Mouse (Mus musculus) MEL (cell line): ENCODE data around the gene St7l.
A peak's percentile ranks its signal among the peaks of the same experiment; 100 is the strongest.

Experiments
- CHD2 ChIP-seq: IDR thresholded peaks from 2 replicates; pipeline ENCODE4 v1.6.1; 2011; ENCODE audit warnings: low read length, improper control_type of control experiment
- CTCF ChIP-seq, 3 experiments: IDR thresholded peaks in 2 of 3; conservative IDR thresholded peaks in 1 of 3; 2 replicates each; pipeline ENCODE4 v1.5.1; 2011 to 2012; ENCODE audit warnings: low read length in 3 of 3, low read depth in 2 of 3, mild to moderate bottlenecking in 2 of 3, improper control_type of control experiment in 1 of 3, inconsistent platforms in 1 of 3, mixed read lengths in 1 of 3, moderate library complexity in 1 of 3; ENCODE audit not compliant: control insufficient read depth in 1 of 3, insufficient read depth in 1 of 3, poor library complexity in 1 of 3, severe bottlenecking in 1 of 3
- EP300 ChIP-seq, 2 experiments: IDR thresholded peaks; 2 replicates each; pipeline ENCODE4 v1.6.1; 2011; ENCODE audit warnings: improper control_type of control experiment in 2 of 2, low read length in 2 of 2, low read depth in 1 of 2, mild to moderate bottlenecking in 1 of 2
- HCFC1 ChIP-seq: IDR thresholded peaks from 2 replicates; pipeline ENCODE4 v1.6.1; 2012; ENCODE audit warnings: low read depth, mild to moderate bottlenecking, inconsistent platforms, low read length, improper control_type of control experiment, moderate library complexity
- POLR2A ChIP-seq, 2 experiments: IDR thresholded peaks; 2 replicates each; pipeline ENCODE4 v1.6.1; 2011 to 2012; ENCODE audit warnings: low read length in 2 of 2, mild to moderate bottlenecking in 2 of 2, control low read depth in 1 of 2, improper control_type of control experiment in 1 of 2, low read depth in 1 of 2, moderate library complexity in 1 of 2; ENCODE audit not compliant: control insufficient read depth in 1 of 2, insufficient read depth in 1 of 2, poor library complexity in 1 of 2
- SMC3 ChIP-seq: IDR thresholded peaks from 2 replicates; pipeline ENCODE4 v1.6.1; 2011; ENCODE audit warnings: low read depth, low read length, improper control_type of control experiment

- TF ChIP-seq CHD2 (no peak), POLR2A (IDR thresholded peaks at IDR 0.05; ENCODE audit: control insufficient read depth in 1 of 2, insufficient read depth in 1 of 2, low read depth in 1 of 2, low read length in 2 of 2, poor library complexity in 1 of 2) (peak; percentile 60 to 86), EP300 (IDR thresholded peaks at IDR 0.05; ENCODE audit: low read depth in 1 of 2, low read length in 2 of 2) (no peak), HCFC1 (peak; percentile 81), CTCF (IDR thresholded peaks at IDR 0.05 in 2 of 3, conservative IDR thresholded peaks at IDR 0.05 in 1 of 3; ENCODE audit: control insufficient read depth in 1 of 3, insufficient read depth in 1 of 3, low read depth in 2 of 3, low read length in 3 of 3, poor library complexity in 1 of 3, severe bottlenecking in 1 of 3) (no peak), SMC3 (no peak)
Measured at GRCm38 (mm10) chr3:104864651-104865340, 991 bp downstream of the St7l start.
